Mouse (Mus musculus) liver, postnatal 0 days (tissue): ENCODE data around the gene Ttll11.

ENCODE experiments used
- CTCF ChIP-seq: sonication (generic); IDR thresholded peaks from 2 replicates; pipeline ENCODE4 v1.5.1; 2016; ENCODE audit warnings: antibody characterized with exemption, low read depth
- EP300 ChIP-seq: IDR thresholded peaks from 2 replicates; pipeline ENCODE4 v1.6.1; 2016; ENCODE audit warnings: antibody characterized with exemption, low read depth, mild to moderate bottlenecking

DNA sequence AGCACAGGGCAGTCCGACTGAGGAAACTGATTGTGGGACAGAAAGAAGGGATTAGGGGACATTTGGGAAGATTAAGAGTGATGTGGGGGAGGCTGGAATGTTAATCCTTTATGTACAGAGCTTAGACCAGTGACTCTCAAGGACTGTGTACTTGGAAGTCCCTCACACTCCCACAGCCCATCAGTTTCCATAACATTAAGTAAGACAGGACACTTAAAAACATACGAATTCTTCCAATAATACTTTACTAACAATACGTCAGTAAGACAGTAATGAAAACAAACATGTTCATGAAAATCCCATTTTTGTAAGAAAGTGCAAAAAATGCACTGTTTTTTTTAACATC is 127.6 kb downstream of the Ttll11 start:
- TF ChIP-seq CTCF = no peak
- TF ChIP-seq EP300 = no peak
